Mouse (Mus musculus): ENCODE results near the gene Ccl17. TPM values are rescaled to one million over a fixed set of nuclear protein-coding genes. Genes with fewer than 3 reads are reported as not detected.

The Ccl17 gene
- polyA plus RNA-seq, 1 experiment from 2014 or later = not detected

GRCm38 (mm10) chr8:94778473-94778872, 31.8 kb upstream of the Ccl17 start:
- H3K4me1 ChIP-seq (ENCODE audit: control insufficient read depth, insufficient read depth, low read length) = peaks cover 15% of the 10 kb centered on the region
- H3K9ac ChIP-seq (ENCODE audit: low read length) = no peak overlapping the region
- WGBS = 78% methylated on average over 5 of the region's 5 CpGs
- no peak overlapping the region for H3K4me2 ChIP-seq
- H3K9me3 ChIP-seq (ENCODE audit: control insufficient read depth, low read length) = no peaks in the 10 kb centered on the region
- ATAC-seq (ENCODE audit: low FRiP score) (no peak), DNase-seq (ENCODE audit: low spot score, missing footprints) (no peak)
- no peak overlapping the region for H3K4me3 ChIP-seq (ENCODE audit: low read depth, low read length)
- H3K27me3 ChIP-seq (ENCODE audit: control insufficient read depth, insufficient read depth, low read length) = no peaks in the 10 kb centered on the region
- H3K36me3 ChIP-seq (ENCODE audit: control insufficient read depth, insufficient read depth, low read length) = no peaks in the 10 kb centered on the region
- no peak overlapping the region for H3K27ac ChIP-seq (ENCODE audit: low read depth, low read length)

- no peak overlapping the region for H3K27ac ChIP-seq (ENCODE audit: low read depth, low read length)
- H3K9me3 ChIP-seq (ENCODE audit: control insufficient read depth, low read length) = no peaks in the 10 kb centered on the region
- H3K36me3 ChIP-seq (ENCODE audit: control insufficient read depth, insufficient read depth, low read length) = no peaks in the 10 kb centered on the region
- H3K4me2 ChIP-seq = no peak overlapping the region
- no peak for DNase-seq (ENCODE audit: low spot score, missing footprints)
- ATAC-seq (ENCODE audit: low FRiP score) = no peak
- H3K9ac ChIP-seq (ENCODE audit: low read length) = no peak overlapping the region
- WGBS = 83% methylated on average over 10 of the region's 10 CpGs
- no peak overlapping the region for H3K4me3 ChIP-seq (ENCODE audit: low read depth, low read length)
- H3K4me1 ChIP-seq (ENCODE audit: control insufficient read depth, insufficient read depth, low read length) = peaks cover 10% of the 10 kb centered on the region
- H3K27me3 ChIP-seq (ENCODE audit: control insufficient read depth, insufficient read depth, low read length) = no peaks in the 10 kb centered on the region
These were observed 31.2 kb upstream of the Ccl17 start for GRCm38 (mm10) chr8:94778895-94779533.

- Histone ChIP-seq H3K27me3 (ENCODE audit: control insufficient read depth, insufficient read depth, low read length) (no peaks in the 10 kb centered on the region), H3K36me3 (ENCODE audit: control insufficient read depth, insufficient read depth, low read length) (no peaks in the 10 kb centered on the region), H3K4me3 (ENCODE audit: low read depth, low read length) (no peak overlapping the region), H3K9me3 (ENCODE audit: control insufficient read depth, low read length) (no peaks in the 10 kb centered on the region), H3K27ac (ENCODE audit: low read depth, low read length) (no peak overlapping the region), H3K4me1 (ENCODE audit: control insufficient read depth, insufficient read depth, low read length) (peaks cover 7% of the 10 kb centered on the region), H3K4me2 (no peak overlapping the region), H3K9ac (ENCODE audit: low read length) (no peak overlapping the region)
- 93% methylated on average over 16 of the region's 16 CpGs for WGBS
- no peak for DNase-seq (ENCODE audit: low spot score, missing footprints)
- no peak for ATAC-seq (ENCODE audit: low FRiP score)
These were observed 30.5 kb upstream of the Ccl17 start for GRCm38 (mm10) chr8:94779534-94780294.

- Histone ChIP-seq H3K27ac (ENCODE audit: low read depth, low read length) (no peak overlapping the region), H3K4me2 (no peak overlapping the region), H3K4me1 (ENCODE audit: control insufficient read depth, insufficient read depth, low read length) (peaks cover 7% of the 10 kb centered on the region), H3K4me3 (ENCODE audit: low read depth, low read length) (no peak overlapping the region), H3K9ac (ENCODE audit: low read length) (no peak overlapping the region), H3K36me3 (ENCODE audit: control insufficient read depth, insufficient read depth, low read length) (no peaks in the 10 kb centered on the region), H3K27me3 (ENCODE audit: control insufficient read depth, insufficient read depth, low read length) (no peaks in the 10 kb centered on the region), H3K9me3 (ENCODE audit: control insufficient read depth, low read length) (no peaks in the 10 kb centered on the region)
- 79% methylated on average over 21 of the region's 21 CpGs for WGBS
- ATAC-seq (ENCODE audit: low FRiP score) (no peak), DNase-seq (ENCODE audit: low spot score, missing footprints) (no peak)
These were observed 29.6 kb upstream of the Ccl17 start for GRCm38 (mm10) chr8:94780491-94781154.

- no peak overlapping the region for H3K27ac ChIP-seq (ENCODE audit: low read depth, low read length)
- peak; percentile 35; the same call in 1 of the 2 replicates for ATAC-seq (ENCODE audit: low FRiP score)
- 53% methylated on average over 7 of the region's 7 CpGs for WGBS
These were observed 29.0 kb upstream of the Ccl17 start for GRCm38 (mm10) chr8:94781155-94781837.

GRCm38 (mm10) chr8:94781838-94782235, 28.4 kb upstream of the Ccl17 start:
- WGBS = 5% methylated on average over 11 of the region's 11 CpGs
- peaks cover 7% of the 10 kb centered on the region for H3K4me1 ChIP-seq (ENCODE audit: control insufficient read depth, insufficient read depth, low read length)
- H3K27ac ChIP-seq (ENCODE audit: low read depth, low read length) = no peak overlapping the region
- no peak for DNase-seq (ENCODE audit: low spot score, missing footprints)
- H3K4me2 ChIP-seq = no peak overlapping the region; the same call in 1 of the 2 replicates
- ATAC-seq (ENCODE audit: low FRiP score) = peak; percentile 34; the same call in 1 of the 2 replicates
- H3K27me3 ChIP-seq (ENCODE audit: control insufficient read depth, insufficient read depth, low read length) = no peaks in the 10 kb centered on the region
- H3K9ac ChIP-seq (ENCODE audit: low read length) = no peak overlapping the region
- no peaks in the 10 kb centered on the region for H3K36me3 ChIP-seq (ENCODE audit: control insufficient read depth, insufficient read depth, low read length)
- no peaks in the 10 kb centered on the region for H3K9me3 ChIP-seq (ENCODE audit: control insufficient read depth, low read length)
- no peak overlapping the region for H3K4me3 ChIP-seq (ENCODE audit: low read depth, low read length)

More at GRCm38 (mm10) chr8:94781155-94781837, 29.0 kb upstream of the Ccl17 start:
- H3K4me1 ChIP-seq (ENCODE audit: control insufficient read depth, insufficient read depth, low read length) = peaks cover 7% of the 10 kb centered on the region
- H3K36me3 ChIP-seq (ENCODE audit: control insufficient read depth, insufficient read depth, low read length) = no peaks in the 10 kb centered on the region
- no peaks in the 10 kb centered on the region for H3K9me3 ChIP-seq (ENCODE audit: control insufficient read depth, low read length)
- H3K9ac ChIP-seq (ENCODE audit: low read length) = no peak overlapping the region
- H3K27me3 ChIP-seq (ENCODE audit: control insufficient read depth, insufficient read depth, low read length) = no peaks in the 10 kb centered on the region
- no peak overlapping the region; the same call in 1 of the 2 replicates for H3K4me2 ChIP-seq
- no peak for DNase-seq (ENCODE audit: low spot score, missing footprints)
- H3K4me3 ChIP-seq (ENCODE audit: low read depth, low read length) = no peak overlapping the region

- Histone ChIP-seq H3K27me3 (ENCODE audit: control insufficient read depth, insufficient read depth, low read length) (no peaks in the 10 kb centered on the region), H3K4me3 (ENCODE audit: low read depth, low read length) (no peak overlapping the region), H3K27ac (ENCODE audit: low read depth, low read length) (no peak overlapping the region), H3K4me2 (no peak overlapping the region), H3K4me1 (ENCODE audit: control insufficient read depth, insufficient read depth, low read length) (peaks cover 9% of the 10 kb centered on the region), H3K9me3 (ENCODE audit: control insufficient read depth, low read length) (no peaks in the 10 kb centered on the region), H3K9ac (ENCODE audit: low read length) (no peak overlapping the region), H3K36me3 (ENCODE audit: control insufficient read depth, insufficient read depth, low read length) (no peaks in the 10 kb centered on the region)
- DNase-seq (ENCODE audit: low spot score, missing footprints) = no peak
- WGBS = 74% methylated on average over 4 of the region's 4 CpGs
- ATAC-seq (ENCODE audit: low FRiP score) = no peak
These were observed 26.4 kb upstream of the Ccl17 start for GRCm38 (mm10) chr8:94783890-94784289.

- no peak for ATAC-seq (ENCODE audit: low FRiP score)
- H3K27me3 ChIP-seq (ENCODE audit: control insufficient read depth, insufficient read depth, low read length) = no peaks in the 10 kb centered on the region
- 66% methylated on average over 12 of the region's 12 CpGs for WGBS
- H3K36me3 ChIP-seq (ENCODE audit: control insufficient read depth, insufficient read depth, low read length) = no peaks in the 10 kb centered on the region
- peak; percentile 85 for DNase-seq (ENCODE audit: low spot score, missing footprints)
- no peak overlapping the region for H3K9ac ChIP-seq (ENCODE audit: low read length)
- H3K4me2 ChIP-seq = no peak overlapping the region
- H3K4me1 ChIP-seq (ENCODE audit: control insufficient read depth, insufficient read depth, low read length) = peaks cover 20% of the 10 kb centered on the region
- H3K4me3 ChIP-seq (ENCODE audit: low read depth, low read length) = no peak overlapping the region
- no peaks in the 10 kb centered on the region for H3K9me3 ChIP-seq (ENCODE audit: control insufficient read depth, low read length)
- no peak overlapping the region for H3K27ac ChIP-seq (ENCODE audit: low read depth, low read length)
These were observed 24.8 kb upstream of the Ccl17 start for GRCm38 (mm10) chr8:94785247-94785985.

Measured in midbrain, embryonic 11.5 days (tissue).